Mouse (Mus musculus): ENCODE results near the gene Cfap61. TPM values are rescaled to one million over a fixed set of nuclear protein-coding genes. Genes with fewer than 3 reads are reported as not detected.

The Cfap61 gene
- polyA plus RNA-seq (2014; fragmentation: Illumina TruSeq; extraction: RNeasy Lipid Tissue Mini Kit (QIAGEN cat#74804); ENCODE audit: low read depth, low replicate concordance), result 182 TPM

DNA sequence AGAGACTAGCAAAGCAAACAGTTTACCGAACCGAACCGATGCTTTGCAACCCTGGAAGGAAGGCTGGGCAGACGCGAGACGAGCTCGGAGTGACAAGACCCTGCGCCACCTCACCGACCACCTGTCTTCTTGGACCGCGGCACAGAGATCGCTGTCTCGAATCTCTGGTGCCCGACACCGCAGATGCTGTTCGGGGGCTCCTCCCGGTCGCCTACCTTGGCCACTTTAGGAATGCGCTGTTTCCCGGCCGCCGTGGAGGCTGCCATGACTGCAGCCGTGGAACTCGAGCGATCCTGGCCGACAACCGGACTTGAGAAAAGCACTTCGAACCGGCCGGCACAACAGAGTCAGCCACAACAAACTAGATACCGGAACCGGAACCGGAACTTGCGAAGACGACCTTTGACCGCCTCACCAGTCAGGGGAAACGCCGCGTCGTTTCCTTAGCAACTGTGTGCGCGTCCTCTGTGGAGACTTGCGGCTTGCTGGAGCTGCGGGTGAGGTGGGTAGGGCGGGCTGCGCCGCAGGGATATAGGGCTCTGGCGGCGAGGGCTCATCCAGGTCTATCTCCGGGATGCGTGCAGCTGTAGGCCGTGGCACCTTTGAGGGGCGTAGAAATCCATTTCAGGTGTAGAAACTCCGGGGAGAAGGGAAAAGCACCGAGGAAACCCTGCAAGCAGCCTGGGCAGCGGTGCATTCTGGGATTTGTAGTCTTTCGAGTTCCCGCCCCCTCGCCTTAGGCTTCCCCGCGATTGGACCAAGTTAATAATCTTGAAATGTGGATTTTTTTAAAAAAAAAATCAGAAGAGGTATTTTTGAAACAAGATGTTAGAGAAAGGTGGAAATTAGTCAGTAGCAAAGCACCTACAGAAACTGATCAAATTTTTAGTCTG is at the start of gene Cfap61, which contains the start of gene Crnkl1:
Gene Cfap61, plus strand, starts transcription at position 446 of the 893 bp plus-strand sequence.
Gene Crnkl1, minus strand, starts transcription at position 676 of the 893 bp plus-strand sequence.

DNA sequence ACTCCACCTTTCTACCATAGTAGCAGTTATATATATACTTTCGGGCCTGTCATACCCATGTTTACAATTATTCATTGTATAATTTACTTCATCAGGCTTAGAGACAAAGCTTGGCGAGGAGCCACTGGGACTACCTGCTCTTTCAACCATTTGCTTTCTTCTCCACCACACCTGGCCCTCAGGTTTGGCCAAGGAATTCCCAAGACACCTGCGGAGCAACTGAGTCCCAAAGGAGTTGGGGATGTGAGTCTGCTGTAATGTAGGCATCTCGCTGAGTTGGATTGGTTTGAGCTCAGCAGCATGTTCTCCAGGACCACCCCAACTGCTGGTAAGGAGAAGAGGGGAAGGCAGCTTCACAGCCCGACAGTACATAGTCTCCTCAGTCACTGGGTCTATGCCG is 32.7 kb upstream of the Cfap61 start, which contains the start of gene Naa20:
Gene Naa20, plus strand, starts transcription at position 239 of the 400 bp plus-strand sequence.

DNA sequence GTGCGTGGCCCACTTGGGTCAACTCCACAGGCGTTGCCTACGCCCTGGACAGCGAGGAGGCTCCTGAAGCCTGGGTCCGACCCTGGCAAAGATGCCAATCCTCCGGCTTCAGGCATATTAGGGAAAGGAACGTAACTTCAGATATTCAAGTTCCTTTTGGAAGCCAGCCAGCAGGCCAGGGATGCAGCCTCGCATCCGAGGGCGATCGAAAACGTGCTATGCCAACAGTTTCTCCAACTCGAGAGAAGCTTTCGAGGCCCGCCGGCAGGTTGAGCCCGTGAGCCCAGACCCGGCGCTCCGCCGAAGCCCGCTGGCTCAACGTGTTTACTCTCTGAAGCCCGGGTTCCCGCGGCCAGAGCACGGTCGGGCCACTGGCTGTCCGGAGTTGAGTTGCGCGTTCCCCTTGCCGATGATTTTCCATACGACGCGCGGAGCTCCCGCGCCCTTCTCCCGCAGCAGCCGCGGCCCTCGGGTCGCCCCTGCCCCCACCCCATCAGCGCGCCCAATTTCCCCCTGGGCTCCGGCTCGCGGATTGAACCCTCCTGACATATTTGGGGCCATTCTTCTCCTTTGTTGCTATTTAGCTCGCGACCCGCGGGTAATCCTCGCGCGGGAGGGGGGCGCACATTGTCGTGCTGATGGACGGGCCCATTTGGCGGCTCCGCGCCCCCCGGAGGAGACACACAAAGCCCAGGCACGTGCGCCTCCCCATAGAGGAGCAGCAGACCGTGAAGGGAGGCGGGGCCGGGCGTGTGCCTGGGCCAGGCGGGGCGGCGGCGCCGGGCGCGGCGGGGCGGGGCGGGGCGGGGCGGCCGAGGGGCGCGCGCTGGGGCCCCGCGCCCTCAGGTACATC is 286.7 kb downstream of the Cfap61 start, which contains the start of gene Insm1:
Gene Insm1, plus strand, starts transcription at position 846 of the 853 bp plus-strand sequence.

Other genes with a start within 250 kb of the Cfap61 start
- gene Naa20, start 32.7 kb upstream of the Cfap61 start, polyA plus RNA-seq (2014; fragmentation: Illumina TruSeq; extraction: RNeasy Lipid Tissue Mini Kit (QIAGEN cat#74804); ENCODE audit: low read depth, low replicate concordance), result 116 TPM
- gene Crnkl1, start 230 bp downstream of the Cfap61 start, polyA plus RNA-seq (2014; fragmentation: Illumina TruSeq; extraction: RNeasy Lipid Tissue Mini Kit (QIAGEN cat#74804); ENCODE audit: low read depth, low replicate concordance), result 60.0 TPM